Mouse (Mus musculus) liver, embryonic 12.5 days (tissue): ENCODE data around the gene Cyp2c68. TPM values are rescaled to one million over a fixed set of nuclear protein-coding genes. Genes with fewer than 3 reads are reported as not detected.
"Not testable (repeated sequence)": the region's sequence is repeated elsewhere in the genome, so short reads cannot be mapped to it uniquely, and the experiment has no call there.

ENCODE experiments used
- ATAC-seq: fragments of 200-750 bp; cut with Nextera tagmentation; 2 replicates; pipeline ENCODE4 v1.8.0; 2017; ENCODE audit warnings: moderate number of reproducible peaks, mild to moderate bottlenecking, moderate library complexity
- H3K27ac ChIP-seq: fragments of 300-500 bp; sonication (generic); 2 replicates; pipeline ENCODE4 v1.5.1; 2016; ENCODE audit warnings: mild to moderate bottlenecking
- H3K27me3 ChIP-seq: fragments of 300-500 bp; sonication (generic); replicated peaks from 2 replicates; pipeline ENCODE4 v1.6.1; 2016; ENCODE audit warnings: mild to moderate bottlenecking, moderate library complexity
- H3K36me3 ChIP-seq: fragments of 300-500 bp; sonication (generic); 2 replicates; pipeline ENCODE4 v1.6.1; 2016; ENCODE audit warnings: mild to moderate bottlenecking, moderate library complexity
- H3K4me1 ChIP-seq: fragments of 300-500 bp; sonication (generic); 2 replicates; pipeline ENCODE4 v1.6.1; 2016
- H3K4me2 ChIP-seq: fragments of 300-500 bp; sonication (generic); 2 replicates; pipeline ENCODE4 v1.6.1; 2016; ENCODE audit warnings: mild to moderate bottlenecking, moderate library complexity
- H3K4me3 ChIP-seq: fragments of 300-500 bp; sonication (generic); 2 replicates; pipeline ENCODE4 v1.5.1; 2016; ENCODE audit warnings: mild to moderate bottlenecking, moderate library complexity
- H3K9ac ChIP-seq: fragments of 300-500 bp; sonication (generic); 2 replicates; pipeline ENCODE4 v1.6.1; 2016; ENCODE audit warnings: mild to moderate bottlenecking, moderate library complexity
- H3K9me3 ChIP-seq: fragments of 300-500 bp; sonication (generic); replicated peaks from 2 replicates; pipeline ENCODE4 v1.6.1; 2016; ENCODE audit warnings: mild to moderate bottlenecking, moderate library complexity
- WGBS: fragments of 180-500 bp; shearing (Covaris S2); methylation state at CpG from one replicate; pipeline ENCODE4 v1.1.7; 2016; ENCODE audit not compliant: insufficient replicate concordance; 5-methylcytosine and 5-hydroxymethylcytosine counted together
- polyA plus RNA-seq: library from polyadenylated mRNA; unstranded; fragments of >200 nt; fragmentation: Nextera tagmentation; extraction: Ambion mirVana; gene quantifications from 2 replicates; pipeline ENCODE4 v1.2.1, GENCODE M21; 2016

The Cyp2c68 gene
- polyA plus RNA-seq: 59.0 and 63.1 TPM in 2 replicates

DNA sequence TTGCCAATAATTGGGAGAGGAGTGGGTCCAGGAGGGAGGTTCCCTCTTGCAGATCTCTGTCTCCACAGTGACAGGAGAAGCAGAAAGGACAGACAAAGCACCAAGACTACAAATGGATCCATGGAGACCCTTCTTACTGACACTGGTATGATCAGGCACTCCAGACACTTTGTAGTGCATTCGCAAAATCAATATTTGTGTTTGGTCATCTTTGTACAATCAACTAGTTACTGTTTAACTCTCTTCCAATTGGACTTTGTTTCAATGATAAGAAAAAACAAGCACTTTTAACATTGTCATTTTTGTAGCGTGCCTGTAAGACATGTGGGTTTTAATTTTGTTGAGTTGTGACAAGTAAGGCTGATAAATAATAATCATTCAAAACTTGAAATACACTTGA lies at the start of gene Cyp2c68:
TSS of gene Cyp2c68 (minus strand) at position 135 of the 400 bp plus-strand sequence.
- Histone ChIP-seq H3K4me3 (no peak within 1 kb of the TSS; the same call in 1 of the 2 replicates), H3K27me3 (no peaks in the 10 kb centered on the region), H3K9me3 (no peaks in the 10 kb centered on the region), H3K4me2 (no peak within 1 kb of the TSS), H3K36me3 (no peaks in the 10 kb centered on the region), H3K27ac (no peak within 1 kb of the TSS), H3K9ac (no peak within 1 kb of the TSS), H3K4me1 (no peaks in the 10 kb centered on the region)
- ATAC-seq: peak; percentile 57; the same call in 1 of the 2 replicates
- 55% methylated on average over 2 of the region's 2 CpGs for WGBS

DNA sequence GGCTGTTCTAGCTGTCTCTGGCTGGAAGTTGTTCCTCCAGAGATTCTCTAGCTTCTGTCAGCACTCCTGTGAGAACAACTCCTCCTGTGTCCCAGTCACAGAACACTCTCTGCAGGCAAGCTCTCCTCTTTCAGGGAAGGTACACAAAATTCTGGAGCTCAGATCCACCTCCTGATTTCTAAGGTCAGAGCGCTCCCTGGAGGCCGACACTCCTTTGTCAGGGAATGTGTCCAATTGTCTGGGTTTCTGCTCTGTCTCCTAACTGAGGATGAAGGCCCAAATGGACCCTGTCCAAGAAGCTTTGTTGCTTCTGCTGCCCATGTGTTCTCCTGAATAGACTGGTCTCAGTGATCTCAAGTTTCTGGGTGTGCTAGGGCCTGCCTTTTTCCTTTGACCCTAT lies 44.6 kb upstream of the Cyp2c68 start:
- not testable (repeated sequence) for H3K9ac ChIP-seq, ATAC-seq, H3K36me3 ChIP-seq, H3K27me3 ChIP-seq, H3K4me2 ChIP-seq, H3K4me3 ChIP-seq, H3K27ac ChIP-seq, H3K4me1 ChIP-seq, H3K9me3 ChIP-seq
- WGBS: 65% methylated on average over 2 of the region's 2 CpGs

DNA sequence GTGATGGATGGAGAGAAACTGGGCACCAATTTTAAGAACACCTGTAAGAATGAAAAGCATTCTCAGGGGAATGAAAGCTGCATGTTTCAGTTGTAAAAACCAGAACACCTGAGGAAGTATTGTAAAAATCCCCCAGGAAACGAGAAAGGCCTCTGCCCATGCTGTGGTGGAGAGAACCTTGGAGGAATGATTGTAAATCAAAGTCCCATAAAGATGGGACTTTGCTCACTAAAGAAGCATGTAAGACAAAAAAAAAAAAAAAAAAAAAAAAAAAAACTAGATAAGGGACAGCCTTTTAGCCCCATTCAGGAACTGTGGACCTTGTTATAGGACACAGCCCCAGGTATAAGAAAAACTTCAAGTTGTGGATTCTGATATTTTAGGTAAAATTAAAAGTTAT lies 4.5 kb upstream of the Cyp2c68 start:
- no peak overlapping the region for H3K4me3 ChIP-seq
- no peaks in the 10 kb centered on the region for H3K4me1 ChIP-seq
- H3K36me3 ChIP-seq: no peaks in the 10 kb centered on the region
- no peak overlapping the region for H3K4me2 ChIP-seq
- ATAC-seq: no peak
- H3K27ac ChIP-seq: no peak overlapping the region
- no peaks in the 10 kb centered on the region for H3K27me3 ChIP-seq
- no peak overlapping the region for H3K9ac ChIP-seq
- no peaks in the 10 kb centered on the region for H3K9me3 ChIP-seq
- 25% methylated on average over 1 of the region's 1 CpGs for WGBS

DNA sequence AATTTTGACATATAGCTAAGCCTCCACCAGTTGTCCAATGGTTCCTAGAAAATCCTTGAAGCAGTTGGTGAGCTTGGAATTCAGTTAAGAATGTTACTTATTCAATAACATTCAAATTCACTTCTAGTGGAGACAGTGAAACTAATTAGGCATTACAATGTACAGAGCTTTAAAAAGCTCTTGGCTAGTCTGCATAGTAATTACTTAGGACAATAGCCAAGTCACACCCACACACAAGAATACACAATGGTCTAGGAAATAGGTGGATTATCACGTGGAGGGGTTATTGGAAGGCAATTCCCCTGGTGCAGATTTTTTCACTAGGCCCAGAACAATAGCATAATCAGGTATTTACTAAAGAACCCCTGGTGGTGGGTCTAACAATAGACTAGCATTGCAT lies 3.5 kb upstream of the Cyp2c68 start:
- H3K27me3 ChIP-seq, H3K9ac ChIP-seq, H3K4me1 ChIP-seq, H3K9me3 ChIP-seq, H3K27ac ChIP-seq, H3K36me3 ChIP-seq, H3K4me3 ChIP-seq, ATAC-seq, H3K4me2 ChIP-seq: not testable (repeated sequence)
- WGBS: 35% methylated on average over 1 of the region's 1 CpGs

DNA sequence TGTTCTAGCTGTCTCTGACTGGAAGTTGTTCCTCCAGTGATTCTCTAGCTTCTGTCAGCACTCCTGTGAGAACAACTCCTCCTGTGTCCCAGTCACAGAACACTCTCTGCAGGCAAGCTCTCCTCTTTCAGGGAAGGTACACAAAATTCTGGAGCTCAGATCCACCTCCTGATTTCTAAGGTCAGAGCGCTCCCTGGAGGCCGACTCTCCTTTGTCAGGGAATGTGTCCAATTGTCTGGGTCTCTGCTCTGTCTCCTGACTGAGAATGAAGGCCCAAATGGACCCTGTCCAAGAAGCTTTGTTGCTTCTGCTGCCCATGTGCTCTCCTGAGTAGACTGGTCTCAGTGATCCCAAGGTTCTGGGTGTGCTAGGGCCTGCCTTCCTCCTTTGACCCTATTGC lies 29.7 kb downstream of the Cyp2c68 start:
- H3K36me3 ChIP-seq, H3K9ac ChIP-seq, H3K9me3 ChIP-seq, ATAC-seq, H3K4me2 ChIP-seq, H3K4me1 ChIP-seq, H3K27ac ChIP-seq, H3K27me3 ChIP-seq, H3K4me3 ChIP-seq: not testable (repeated sequence)
- 74% methylated on average over 2 of the region's 2 CpGs for WGBS

DNA sequence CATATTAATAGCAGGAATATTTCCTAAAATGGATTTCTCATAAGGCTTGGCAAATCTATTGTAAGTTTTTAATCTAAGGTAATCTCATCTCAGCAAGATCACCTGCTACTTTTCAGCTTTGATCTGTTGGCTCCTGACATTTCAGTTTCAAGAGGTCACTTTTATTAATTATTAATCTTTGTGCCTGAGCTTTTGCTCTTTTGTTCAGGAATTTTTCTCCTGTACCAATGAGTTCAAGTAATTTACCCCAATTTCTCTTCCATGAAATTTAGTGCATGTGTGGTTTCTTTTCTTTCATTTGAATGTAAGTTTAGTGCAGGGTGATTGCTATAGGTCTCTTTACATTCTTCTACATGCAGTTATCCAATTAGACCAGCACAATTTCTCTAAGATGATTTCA lies 75.2 kb downstream of the Cyp2c68 start:
- not testable (repeated sequence) for H3K27me3 ChIP-seq, H3K4me1 ChIP-seq, H3K4me3 ChIP-seq, ATAC-seq, H3K9me3 ChIP-seq, H3K27ac ChIP-seq, H3K9ac ChIP-seq, H3K4me2 ChIP-seq, H3K36me3 ChIP-seq

DNA sequence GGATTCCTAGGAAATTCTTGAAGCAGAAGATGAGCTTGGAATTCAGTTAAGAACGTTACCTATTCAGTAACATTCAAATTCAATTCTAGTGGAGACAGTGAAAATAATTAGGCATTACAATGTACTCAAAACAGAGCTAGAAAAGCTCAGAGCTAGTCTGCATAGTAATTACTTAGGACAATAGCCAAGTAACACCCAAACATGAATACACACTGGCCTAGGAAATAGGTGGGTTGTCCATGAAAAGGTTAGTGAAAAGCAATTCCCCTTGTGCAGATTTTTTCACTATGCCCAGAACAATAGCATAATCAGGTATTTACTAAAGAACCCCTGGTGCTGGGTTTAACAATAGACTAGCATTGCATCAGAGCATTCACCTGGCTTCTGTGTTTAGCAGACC lies 88.5 kb downstream of the Cyp2c68 start:
- Histone ChIP-seq H3K27me3 (no peaks in the 10 kb centered on the region), H3K4me3 (no peak overlapping the region), H3K9ac (no peak overlapping the region), H3K4me1 (no peaks in the 10 kb centered on the region), H3K9me3 (0 out of 2 replicates have a peak, but pooled peaks cover 3% of the 10 kb centered on the region), H3K36me3 (no peaks in the 10 kb centered on the region), H3K27ac (no peak overlapping the region), H3K4me2 (no peak overlapping the region)
- ATAC-seq: no peak
- WGBS: 23% methylated on average over 1 of the region's 1 CpGs

DNA sequence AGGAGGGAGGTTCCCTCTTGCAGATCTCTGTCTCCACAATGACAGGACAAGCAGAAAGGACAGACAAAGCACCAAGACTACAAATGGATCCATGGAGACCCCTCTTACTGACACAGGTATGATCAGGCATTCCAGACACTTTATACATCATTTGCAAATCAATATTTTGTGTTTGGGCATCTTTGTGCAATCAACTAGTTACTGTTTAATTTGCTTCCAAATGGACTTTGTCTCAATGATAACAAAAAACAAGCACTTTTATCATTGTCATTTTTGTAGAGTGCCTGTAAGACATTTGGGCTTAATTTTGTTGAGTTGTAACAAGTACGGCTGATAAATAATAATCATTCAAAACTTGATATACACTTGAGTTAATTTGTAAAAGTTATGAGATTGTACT lies 91.9 kb downstream of the Cyp2c68 start, which contains the start of gene Cyp2c67:
TSS of gene Cyp2c67 (minus strand) at position 114 of the 400 bp plus-strand sequence.
- Histone ChIP-seq H3K36me3 (no peaks in the 10 kb centered on the region), H3K27me3 (no peaks in the 10 kb centered on the region), H3K4me1 (no peaks in the 10 kb centered on the region), H3K4me2 (no peak within 1 kb of the TSS), H3K27ac (no peak within 1 kb of the TSS), H3K9ac (no peak within 1 kb of the TSS), H3K4me3 (no peak within 1 kb of the TSS), H3K9me3 (0 out of 2 replicates have a peak, but pooled peaks cover 6% of the 10 kb centered on the region)
- ATAC-seq: no peak
- WGBS: 66% methylated on average over 1 of the region's 1 CpGs

DNA sequence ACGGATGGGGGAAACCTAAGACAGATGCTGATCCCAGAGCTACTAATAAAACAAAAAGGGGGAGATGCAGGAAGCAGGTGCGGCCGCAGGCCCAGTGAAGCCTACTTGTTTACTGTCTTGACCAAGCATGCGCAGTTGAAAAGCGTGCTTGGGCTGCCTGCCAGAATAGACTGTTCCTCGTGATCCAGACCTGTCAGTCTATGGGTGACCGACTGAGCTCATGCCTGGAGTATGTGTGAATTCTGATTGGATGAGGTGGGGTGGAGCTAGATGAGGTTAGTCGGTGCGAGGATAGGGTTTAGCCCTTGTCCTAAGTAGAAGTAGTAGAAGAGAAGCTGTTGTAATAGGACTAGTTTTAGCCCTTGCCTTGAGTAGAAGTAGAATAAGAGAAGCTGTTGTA lies 93.3 kb downstream of the Cyp2c68 start:
- H3K4me1 ChIP-seq: no peaks in the 10 kb centered on the region
- WGBS: 69% methylated on average over 9 of the region's 9 CpGs
- H3K4me3 ChIP-seq: no peak overlapping the region
- ATAC-seq: no peak
- 0 out of 2 replicates have a peak, but pooled peaks cover 6% of the 10 kb centered on the region for H3K9me3 ChIP-seq
- H3K9ac ChIP-seq: no peak overlapping the region
- no peaks in the 10 kb centered on the region for H3K27me3 ChIP-seq
- no peak overlapping the region for H3K27ac ChIP-seq
- H3K36me3 ChIP-seq: no peaks in the 10 kb centered on the region
- H3K4me2 ChIP-seq: no peak overlapping the region

DNA sequence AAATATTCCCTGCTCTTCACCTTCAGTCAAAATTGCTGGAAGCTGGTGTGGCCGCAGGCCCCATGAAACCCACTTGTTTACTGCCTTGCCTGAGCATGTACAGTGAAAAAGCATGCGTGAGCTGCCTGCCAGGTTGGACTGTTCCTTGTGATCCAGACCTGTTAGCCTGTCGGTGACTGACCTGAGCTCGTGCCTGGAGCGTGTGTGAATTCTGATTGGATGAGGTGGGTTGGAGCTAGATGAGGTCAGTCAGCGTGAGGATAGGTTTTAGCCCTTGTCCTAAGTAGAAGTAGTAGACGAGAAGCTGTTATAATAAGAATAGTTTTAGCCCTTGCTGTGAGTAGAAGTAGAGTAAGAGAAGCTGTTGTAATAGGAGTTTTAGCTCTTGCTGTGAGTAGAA lies 96.3 kb downstream of the Cyp2c68 start:
- H3K4me2 ChIP-seq, H3K4me3 ChIP-seq, H3K9me3 ChIP-seq, H3K36me3 ChIP-seq, H3K4me1 ChIP-seq, H3K27me3 ChIP-seq, H3K9ac ChIP-seq, ATAC-seq, H3K27ac ChIP-seq: not testable (repeated sequence)
- WGBS: 73% methylated on average over 7 of the region's 7 CpGs

Other genes starting within 250 kb of the Cyp2c68 start
- not detected in 2 replicates for gene Cyp2c39, start 230.2 kb downstream of the Cyp2c68 start, polyA plus RNA-seq
- 0.43 and 0.45 TPM in 2 replicates for gene Cyp2c67, start 92.0 kb downstream of the Cyp2c68 start, polyA plus RNA-seq
- 0.12 and 0.63 TPM in 2 replicates for gene Cyp2c40, start 71.8 kb upstream of the Cyp2c68 start, polyA plus RNA-seq
- not detected in 2 replicates for gene Cyp2c69, start 145.7 kb upstream of the Cyp2c68 start, polyA plus RNA-seq